Mouse (Mus musculus): ENCODE data around the gene Alcam.

Gene Alcam

DNA sequence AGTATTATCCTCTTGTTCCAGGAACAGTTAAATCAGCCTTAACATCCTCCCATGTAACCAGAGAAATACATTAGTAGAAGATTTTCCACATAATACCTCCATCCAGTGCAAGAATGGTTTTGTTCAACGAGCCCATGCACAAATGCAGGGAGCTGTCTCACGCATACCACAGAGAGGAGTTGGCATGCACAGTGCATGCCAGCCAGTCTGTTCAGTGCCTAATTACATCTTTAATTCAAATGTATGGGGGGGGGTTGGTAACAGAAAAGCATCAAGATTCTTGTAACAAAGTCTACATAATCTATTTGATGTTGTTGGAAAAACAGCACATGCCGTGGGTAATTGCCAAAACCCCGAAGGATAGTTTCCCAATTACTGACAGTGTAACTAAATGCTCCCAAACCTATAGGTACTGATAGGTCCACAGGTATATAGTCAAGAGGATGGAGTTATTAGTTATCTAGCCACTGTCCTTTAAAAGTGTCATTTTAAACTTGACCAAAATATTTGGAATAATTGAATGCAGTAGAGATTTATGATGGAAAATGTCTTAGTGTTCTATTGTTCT lies 89.8 kb downstream of the Alcam start:
- DNase-seq, result no peak

DNA sequence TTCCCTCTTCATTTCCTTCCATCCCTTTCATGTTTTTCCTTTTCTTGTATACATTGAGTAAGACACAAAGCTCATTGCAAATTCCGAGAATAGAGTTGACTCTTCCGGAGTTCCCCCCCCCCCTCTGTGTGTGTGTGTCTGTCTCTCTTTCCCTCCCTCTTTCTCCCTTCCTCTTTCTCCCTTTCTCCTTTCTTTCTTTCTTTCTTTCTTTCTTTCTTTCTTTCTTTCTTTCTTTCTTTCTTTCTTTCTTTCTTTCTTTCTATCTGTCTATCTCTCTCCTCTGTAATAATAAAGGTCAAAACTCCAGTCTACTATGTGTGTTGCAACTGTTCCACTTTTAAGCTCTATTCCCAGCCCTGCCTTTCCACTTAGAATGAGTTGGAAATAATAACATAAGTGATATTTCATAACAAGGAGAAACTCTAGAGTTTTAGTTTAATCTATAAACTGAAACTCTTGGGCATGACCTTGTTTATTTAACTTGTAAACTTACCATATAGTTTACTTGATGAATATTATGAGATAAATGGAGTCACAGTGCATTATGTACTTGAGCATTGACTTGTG lies 110.3 kb downstream of the Alcam start:
- no peak for DNase-seq

DNA sequence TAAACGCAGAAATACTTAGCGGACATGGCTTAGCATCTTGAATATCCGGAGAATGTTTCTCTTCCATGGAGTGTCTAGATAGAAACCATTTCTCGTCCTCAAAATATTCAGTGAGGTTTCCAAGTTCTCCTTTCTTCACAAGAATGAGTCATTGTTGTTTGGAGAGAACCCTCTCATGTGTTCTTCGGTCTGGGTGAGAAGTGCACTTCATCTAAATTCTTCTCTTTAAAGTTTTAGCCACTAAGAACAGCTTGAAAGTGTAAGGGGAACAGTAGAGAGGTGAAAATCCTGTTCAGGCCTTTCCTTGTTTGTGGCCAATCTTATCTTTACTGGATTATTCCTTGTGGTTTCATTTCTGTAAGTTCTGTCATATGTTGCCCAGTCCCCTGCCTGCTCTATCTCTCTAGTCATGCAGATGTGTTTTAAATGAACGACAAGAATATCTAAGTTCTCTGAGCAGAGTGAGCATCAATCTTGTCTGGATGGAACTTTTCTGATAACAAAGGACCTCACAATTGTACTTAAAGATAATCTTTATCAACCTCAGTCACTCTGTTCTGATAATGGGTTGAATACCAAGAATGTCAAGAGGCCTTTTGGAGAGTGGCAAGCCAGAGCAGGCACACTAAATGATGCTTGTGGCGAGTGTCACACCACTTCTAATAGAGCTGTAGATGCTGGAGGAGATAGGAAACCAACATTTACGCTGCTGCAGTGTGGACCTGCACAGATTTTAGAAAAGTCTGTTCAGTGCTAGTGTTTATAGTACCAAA lies 111.0 kb downstream of the Alcam start:
- DNase-seq, result no peak

DNA sequence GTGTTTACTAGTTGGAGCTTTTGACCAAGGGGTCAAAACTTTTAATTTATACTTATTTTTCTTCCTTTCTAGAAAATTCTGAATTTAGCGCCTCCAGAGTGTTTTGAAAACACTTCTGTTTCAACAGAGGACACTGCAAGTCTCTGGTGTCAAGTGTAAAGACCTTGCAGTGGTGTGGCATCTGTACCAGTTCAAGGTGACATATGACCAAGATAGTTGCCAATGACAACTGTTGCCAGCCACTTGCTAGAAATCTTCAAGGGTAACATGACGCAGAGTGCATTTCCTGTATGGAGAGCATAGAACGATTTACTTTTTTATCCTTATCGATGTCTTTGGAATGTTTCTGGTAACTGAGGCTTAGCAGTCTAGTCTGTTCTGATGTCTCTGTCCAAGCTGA lies 119.8 kb downstream of the Alcam start:
- no peak for DNase-seq

DNA sequence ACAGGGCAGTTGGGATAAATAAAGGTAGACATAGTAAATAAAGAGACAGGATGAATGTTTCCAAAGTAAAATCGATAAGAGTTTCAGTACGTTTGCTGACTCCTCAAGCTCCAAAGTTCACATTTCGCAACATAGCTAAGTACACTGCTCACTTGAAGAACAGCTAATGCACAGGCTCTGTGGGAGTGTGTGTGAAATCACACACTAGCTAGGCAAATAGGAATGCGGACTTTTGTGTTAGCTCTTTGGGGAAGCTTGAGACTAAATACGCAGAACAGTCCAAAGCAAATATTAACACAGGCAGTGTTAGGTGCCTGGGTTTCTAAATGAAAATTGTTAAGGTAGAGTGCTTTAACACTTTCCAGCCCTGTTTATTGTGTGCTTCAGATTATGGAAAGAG lies 120.2 kb downstream of the Alcam start:
- DNase-seq, result peak in 1 of 2 experiments; percentile 3

DNA sequence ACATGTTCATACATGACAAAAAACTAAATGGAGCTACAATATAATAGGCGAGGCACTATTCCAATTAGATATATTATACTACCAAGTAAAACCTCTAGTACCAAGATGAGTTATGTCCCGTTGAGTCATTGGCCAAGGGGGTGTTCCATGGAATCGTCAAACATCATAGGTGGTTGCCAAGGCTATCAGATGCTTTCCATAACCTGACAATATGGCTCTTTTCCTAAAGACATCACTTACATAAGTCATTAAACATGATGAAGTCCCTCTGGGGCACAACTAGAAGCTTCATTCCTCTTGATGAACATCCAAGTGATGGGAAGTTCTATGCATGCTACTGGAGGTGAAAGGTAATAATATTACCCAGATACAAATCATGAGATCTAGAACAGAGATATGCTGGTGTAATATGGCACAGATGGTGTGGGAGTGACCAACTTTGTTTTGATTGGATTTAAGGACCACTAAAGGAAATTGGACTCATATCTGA lies 122.5 kb downstream of the Alcam start:
- no peak for DNase-seq

DNA sequence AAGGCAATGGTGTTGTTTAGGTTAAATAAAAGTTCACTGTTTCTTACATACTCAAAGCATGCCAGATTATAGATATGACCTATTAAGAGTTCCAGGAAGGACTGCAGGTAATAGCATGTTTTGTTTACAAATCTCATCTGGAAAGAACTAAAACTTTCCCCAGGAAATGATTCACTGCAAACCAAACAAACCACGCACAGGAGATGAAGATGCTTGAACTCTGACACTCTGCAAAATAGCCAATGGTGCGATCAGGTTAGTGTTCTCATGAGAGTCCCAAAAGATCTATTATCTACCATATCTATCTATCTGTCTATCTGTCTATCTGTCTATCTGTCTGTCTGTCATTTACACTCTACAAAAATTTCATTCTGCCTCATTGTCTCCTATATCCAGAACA lies 124.5 kb downstream of the Alcam start:
- DNase-seq, result no peak

DNA sequence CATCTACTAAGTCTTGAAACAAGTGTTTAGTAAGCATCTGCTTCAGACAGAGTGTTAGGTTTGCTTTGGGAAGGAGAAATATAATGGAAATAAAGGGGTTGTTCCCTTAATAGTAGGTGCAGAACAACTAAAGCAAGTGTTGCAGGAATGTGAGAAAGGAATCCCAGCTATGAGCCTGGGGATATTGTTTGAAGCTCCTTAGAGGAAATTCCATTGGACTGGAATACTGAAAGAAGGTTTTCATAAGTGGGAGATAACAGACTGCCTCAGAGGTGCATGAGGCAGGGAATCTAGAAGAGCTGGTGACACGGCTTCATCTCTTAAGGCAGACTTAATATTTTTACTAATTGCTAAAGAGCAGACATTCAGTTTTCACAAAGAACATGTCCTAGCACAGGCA lies 134.6 kb downstream of the Alcam start:
- DNase-seq, result no peak

DNA sequence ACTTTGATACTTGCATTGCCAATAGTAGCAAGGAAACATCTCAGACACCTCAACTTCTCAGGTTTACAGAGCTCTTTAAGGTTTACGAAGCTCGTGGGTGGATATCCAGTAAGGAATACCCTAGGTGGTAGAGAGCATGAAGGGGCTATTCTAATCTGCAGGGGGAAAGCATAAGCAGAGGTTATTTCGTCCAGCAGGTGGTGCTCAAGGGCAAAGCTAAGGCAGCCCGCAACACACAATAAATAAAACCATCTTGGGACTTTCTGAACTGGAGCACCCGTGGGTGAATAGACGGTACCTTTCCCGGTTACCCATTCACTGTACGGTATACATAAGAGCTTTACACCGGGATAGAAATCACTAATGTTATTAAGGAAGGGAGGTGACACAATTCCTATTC lies 142.8 kb downstream of the Alcam start:
- peak; percentile 69 to 90 for DNase-seq

DNA sequence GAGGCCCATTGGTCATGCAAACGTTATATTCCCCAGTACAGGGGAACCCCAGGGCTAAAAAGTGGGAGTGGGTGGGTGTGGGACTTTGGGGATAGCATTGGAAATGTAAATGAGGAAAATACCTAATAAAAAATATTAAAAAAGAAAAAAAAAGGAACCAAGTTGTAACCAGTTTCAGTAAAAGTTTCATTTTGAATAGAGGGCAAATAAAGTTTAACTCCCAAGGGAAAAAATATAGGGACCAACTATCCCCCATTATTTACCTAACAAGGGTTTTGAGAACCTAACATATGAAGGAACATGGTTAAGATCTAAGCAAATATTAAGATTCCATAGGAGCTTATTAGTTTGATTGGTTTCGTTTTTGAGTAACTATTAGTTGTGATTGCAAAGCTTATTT lies 146.9 kb downstream of the Alcam start:
- no peak for DNase-seq

DNA sequence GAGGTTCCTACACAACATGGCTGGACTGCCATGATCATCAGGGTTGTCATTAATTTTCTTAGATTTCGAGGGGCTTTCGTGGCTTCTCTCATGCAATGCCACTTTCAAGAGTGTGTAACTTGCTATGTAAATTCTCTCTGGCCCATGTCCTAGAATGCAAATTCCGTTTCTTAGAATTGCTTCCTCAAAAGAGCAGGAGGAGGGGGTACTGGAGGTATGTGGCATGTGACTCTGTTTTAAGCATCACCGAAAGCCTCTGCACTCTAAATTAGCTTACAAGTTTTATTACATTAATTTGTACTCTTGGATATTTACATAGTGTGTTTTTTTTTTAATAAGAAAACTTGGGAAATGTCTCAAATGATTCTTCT lies 150.4 kb downstream of the Alcam start:
- DNase-seq, result no peak

DNA sequence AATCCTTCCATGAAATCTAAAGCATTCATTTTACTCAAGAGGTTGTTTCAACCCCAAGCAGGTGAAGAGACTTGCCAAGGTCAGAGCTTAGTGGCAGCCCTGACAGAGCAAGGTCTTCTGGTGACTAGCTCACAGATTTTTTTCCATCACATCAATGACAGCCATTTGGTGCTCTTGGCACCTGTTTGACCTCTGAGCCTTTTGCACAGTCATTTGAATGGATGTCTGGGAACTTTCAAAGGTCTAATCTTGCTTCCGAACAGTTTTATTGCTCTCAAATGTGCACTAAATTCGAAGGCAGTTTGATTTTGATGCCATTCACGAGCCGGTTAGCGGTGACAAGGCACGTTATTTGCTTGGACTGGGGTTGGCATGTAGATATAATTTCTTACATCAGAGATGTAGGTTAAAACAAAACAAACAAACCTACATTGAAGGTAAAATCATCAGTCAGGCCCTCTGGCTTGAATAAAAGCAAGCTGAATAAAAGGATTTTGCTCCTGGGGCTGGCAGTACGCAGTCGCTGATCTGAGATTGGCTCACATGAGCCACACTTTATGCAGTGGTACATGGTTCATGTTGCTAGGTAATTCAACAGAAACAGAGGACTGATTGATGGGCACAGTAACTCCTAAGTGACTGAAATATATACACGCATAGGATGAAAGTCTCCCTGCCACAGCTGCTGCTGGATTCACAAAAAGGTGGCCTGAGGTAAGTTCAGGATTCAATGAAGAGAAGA lies 150.9 kb downstream of the Alcam start:
- no peak for DNase-seq

DNA sequence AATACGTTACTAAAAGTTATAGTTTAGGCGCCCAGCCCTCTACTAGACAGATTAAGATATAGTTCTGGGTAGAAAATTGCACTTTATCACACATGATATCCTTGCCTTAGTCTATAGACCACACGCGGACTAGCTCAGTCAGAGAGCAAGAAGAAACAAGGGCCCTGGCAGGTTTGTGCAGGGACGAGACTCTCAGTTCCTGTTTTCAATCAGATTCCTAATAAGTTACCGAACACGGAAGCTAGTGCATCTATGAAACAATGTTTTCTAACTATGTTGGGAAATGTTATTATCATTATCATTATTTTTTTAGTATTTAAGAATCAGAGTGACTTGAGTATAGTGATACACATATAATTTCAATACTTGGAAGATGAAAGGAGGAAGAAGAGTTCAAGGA lies 152.1 kb downstream of the Alcam start:
- no peak for DNase-seq

DNA sequence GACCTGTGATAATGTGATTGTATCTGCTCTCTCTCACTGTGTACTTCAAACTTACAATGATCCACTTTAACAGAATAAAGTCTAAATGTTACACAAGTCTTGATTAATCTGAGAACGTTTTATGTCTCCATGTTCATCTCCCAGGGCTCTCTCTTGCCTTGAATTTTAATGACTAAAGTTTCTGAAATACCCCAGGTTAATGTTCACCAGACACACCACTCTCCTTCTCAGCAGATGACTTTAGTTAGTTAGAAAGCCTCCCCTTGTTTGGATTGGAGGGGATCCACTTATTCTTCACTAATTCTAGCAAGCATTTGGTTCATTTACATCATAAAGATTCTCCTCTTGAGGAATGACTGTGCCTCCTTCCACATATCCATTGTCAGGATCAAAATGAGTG lies 157.5 kb downstream of the Alcam start:
- DNase-seq, result peak in 1 of 2 experiments; percentile 39

DNA sequence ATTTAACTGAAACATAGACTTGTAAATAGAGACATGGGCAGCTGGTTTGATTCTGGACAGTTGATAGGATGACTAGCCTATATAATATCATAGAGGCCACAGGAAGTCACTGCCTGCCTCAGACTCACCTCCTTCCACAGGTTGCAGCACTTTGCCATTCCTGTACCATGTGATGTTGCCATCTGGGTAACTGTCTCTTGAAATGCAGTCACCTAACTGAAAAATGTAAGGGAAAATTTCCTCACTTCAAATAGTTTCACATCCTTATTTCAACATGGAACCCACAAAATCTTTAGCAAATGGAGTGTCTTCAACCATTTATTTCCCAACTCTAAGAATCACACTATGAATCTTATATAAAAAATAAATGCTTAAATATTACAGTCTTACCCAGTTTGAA lies 158.3 kb downstream of the Alcam start:
- DNase-seq, result no peak

DNA sequence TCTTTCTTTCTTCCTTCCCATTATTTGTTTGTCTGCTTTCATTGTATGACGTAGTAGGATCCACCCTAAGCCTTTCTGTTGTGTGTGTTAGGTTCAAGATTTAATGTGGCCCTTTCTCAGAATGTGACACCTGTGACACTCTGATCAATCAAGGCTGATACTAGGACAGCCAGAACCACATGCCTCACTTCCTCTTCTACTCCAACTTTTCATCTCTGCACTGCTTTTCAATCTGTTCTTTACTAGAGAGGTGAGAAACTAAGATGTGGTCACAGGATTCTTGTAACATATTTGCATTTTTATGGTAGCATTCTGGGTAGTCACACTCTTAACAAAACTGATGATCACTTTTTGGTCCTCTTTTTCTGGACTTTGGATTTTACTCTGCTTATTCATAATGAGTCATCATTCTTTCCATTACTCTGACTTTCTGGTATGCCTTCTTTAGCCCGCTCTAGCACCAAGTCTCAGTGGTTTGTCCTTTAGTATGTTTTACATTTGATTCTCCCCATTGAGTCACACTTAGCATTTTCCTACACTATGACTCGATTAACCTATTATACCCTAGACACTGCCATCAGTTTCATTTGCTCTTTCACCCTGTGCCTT lies 161.3 kb downstream of the Alcam start:
- DNase-seq, result peak in 1 of 2 experiments; percentile 8

DNA sequence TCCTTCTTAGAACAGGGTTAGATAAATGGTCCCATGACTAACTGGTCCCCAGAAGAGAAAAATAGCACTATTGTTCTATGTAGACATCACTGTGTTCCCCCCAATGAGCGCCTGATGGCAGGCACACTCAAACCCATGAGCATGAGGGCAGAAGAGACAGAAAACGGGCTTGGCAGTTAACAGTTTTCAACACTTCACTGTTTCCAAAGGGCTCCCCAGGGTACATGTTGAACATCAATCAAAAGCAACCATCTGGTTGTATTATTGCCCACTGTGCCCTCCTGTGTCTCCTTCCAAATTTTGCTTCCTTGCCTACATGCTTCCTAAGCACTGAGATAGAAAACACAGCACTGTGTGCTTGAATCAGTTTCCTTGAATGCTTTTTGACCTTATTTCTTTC lies 173.7 kb downstream of the Alcam start:
- DNase-seq, result no peak

DNA sequence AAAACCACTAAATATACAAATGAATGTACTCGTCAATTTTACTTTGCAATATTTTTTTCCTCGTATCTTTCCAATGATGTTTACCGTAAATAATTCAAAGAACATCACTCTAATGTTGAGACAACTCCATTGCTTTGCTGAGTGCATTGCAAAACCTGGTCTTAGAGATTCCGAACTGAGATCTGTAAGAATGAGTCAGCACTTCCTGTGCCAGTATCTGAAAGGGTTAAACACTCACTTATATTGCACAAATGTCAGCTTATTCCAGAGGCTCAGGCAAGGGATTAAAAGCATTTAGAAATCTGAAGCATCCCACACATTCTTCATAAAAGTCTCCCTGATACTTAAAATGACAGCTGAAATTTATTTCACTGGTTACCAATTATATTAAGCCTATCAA lies 188.8 kb downstream of the Alcam start:
- no peak for DNase-seq

DNA sequence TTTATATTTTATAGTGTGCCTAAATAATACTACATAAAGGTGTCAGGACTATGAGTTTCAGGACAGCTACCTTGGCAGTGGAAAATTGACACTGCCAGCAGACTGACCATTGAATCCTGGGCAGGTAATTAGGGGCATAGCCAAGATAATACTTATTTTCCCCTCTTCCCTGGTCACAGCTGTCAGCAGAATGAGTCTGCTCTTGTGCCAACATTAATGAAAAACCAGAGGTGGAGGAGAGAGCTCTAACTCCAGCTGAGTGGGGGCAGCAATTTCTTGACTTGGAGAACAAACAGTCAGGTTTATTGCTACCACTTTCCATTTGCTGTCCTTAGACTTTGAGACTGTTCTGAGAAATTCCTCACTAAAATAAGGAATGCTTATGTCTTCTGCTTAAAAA lies 190.1 kb downstream of the Alcam start:
- DNase-seq, result peak; percentile 16 to 29

DNA sequence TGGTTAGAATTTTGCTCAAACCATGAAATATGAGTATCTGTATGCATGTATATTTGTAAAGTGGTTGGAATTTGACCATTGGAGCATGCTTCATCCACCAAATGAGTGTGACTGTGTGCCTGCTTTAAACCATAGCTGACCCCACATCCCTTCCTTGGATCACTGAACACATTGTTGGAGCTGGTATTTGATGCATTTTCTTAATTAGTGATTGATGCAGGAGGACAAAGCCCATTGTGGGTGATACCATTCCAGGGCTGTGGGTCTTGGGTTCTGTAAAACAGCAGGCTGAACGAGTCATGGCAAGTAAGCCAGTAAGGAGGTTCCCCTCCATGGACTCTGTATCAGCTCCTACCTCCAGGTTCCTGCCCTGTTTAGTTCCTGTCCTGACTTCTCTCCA lies 191.3 kb downstream of the Alcam start:
- no peak for DNase-seq

DNA sequence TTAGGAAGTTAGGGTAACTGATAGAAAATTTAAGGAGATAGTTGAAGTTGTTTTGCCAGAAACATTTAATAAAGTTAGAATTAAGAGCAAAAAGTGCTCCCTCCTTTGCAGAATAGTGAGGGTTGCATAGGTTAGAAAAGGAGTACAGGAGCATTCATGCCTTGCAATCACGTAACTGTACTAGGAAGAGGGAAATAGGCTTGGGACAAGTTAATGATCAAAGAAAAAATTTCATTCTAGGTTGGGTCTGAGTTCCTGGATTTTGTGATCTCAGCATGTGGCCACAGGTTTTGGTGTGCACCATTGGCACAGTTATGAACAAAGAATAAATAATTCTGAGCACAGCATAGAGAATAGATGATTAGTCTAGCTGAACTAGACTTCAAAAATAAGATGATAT lies 192.1 kb downstream of the Alcam start:
- DNase-seq, result peak in 1 of 2 experiments; percentile 19

DNA sequence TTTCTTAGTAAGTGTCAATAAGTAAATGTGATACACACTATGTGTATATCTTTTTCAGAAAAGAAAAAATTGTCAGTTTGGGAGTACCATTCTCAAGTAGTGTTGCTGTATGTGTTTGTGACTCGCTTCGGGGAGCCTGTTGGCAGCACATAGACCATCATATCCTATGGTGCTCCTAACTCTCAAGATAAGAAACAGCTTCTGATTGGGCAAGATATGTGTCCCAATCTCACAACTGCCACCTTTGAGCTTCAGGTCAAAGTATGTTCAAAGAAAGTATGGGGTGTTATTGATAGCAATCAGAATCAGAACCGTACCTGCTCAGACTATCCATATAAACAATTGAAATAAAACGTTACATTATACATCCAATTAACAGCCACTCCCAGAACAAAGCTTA lies 202.9 kb downstream of the Alcam start:
- DNase-seq, result no peak

DNA sequence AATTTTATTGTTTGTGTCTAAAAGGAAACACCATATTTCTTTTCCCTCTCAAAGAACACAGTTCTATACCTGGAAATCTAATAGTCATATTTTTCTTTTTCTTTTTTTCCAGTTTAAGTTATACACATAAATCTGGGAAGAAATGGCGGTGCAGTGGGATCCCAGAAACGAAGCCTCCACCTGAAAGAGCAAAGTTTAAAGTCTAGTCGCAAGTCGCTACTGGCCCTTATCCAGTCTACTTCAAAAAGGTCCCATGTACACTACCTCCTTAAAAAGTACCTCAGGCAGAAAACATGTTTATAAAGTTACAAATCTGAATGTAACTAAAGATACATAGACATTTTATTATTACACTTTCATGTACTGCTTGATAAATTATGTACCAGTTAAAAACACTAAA lies 203.7 kb downstream of the Alcam start:
- no peak for DNase-seq

All from kidney, postnatal 36 days (tissue).